Mouse (Mus musculus) heart, postnatal 10 days (tissue): ENCODE measurements at regions not wholly inside any gene's neighbourhood (a gene's known extent, or its start where the extent isn't known, plus 50 kb on each side); places are given as distances from the start of the nearest gene placed in this dataset.

Source experiments
- DNase-seq, 2 experiments: peaks; one replicate each; pipeline ENCODE4 v3.0.0; 2021
- intact Hi-C: fragments of 180-260 bp; cut with DNase I; formaldehyde crosslinking; loops from one replicate; pipeline ENCODE4 v1.15.1; 2025

- no peak for DNase-seq
- intact Hi-C loops: no loop called here
Measured at GRCm38 (mm10) chr10:108036486-108037109, 124.7 kb upstream of the Otogl start.

- intact Hi-C loops: no loop called here
- no peak for DNase-seq
Measured at GRCm38 (mm10) chr10:108034068-108034467, 122.1 kb upstream of the Otogl start.

- intact Hi-C loops: no loop called here
- no peak for DNase-seq
Measured at GRCm38 (mm10) chr10:108033317-108033795, 121.4 kb upstream of the Otogl start.

GRCm38 (mm10) chr10:108027506-108027905 lies 115.6 kb upstream of the Otogl start:
- intact Hi-C loops: no loop called here

GRCm38 (mm10) chr10:108024227-108024626 lies 112.3 kb upstream of the Otogl start:
- intact Hi-C loops: no loop called here
- DNase-seq: peak in 1 of 2 experiments; percentile 10

More at GRCm38 (mm10) chr10:108027506-108027905, 115.6 kb upstream of the Otogl start:
- no peak for DNase-seq

- no peak for DNase-seq
- intact Hi-C loops: no loop called here
Measured at GRCm38 (mm10) chr10:108016552-108016951, 104.6 kb upstream of the Otogl start.

GRCm38 (mm10) chr10:107994836-107995585 lies 83.1 kb upstream of the Otogl start:
- no peak for DNase-seq
- intact Hi-C loops: no loop called here

- intact Hi-C loops: no loop called here
- DNase-seq: no peak
Measured at GRCm38 (mm10) chr10:107992621-107993020, 80.7 kb upstream of the Otogl start.

- intact Hi-C loops: no loop called here
Measured at GRCm38 (mm10) chr10:107990557-107990956, 78.6 kb upstream of the Otogl start.

GRCm38 (mm10) chr10:107989913-107990312 lies 78.0 kb upstream of the Otogl start:
- intact Hi-C loops: no loop called here
- no peak for DNase-seq

More at GRCm38 (mm10) chr10:107990557-107990956, 78.6 kb upstream of the Otogl start:
- no peak for DNase-seq

- intact Hi-C loops: no loop called here
- no peak for DNase-seq
Measured at GRCm38 (mm10) chr10:107982632-107983031, 70.7 kb upstream of the Otogl start.

- no peak for DNase-seq
- intact Hi-C loops: no loop called here
Measured at GRCm38 (mm10) chr10:107982082-107982481, 70.1 kb upstream of the Otogl start.

GRCm38 (mm10) chr10:107976392-107976965 lies 64.5 kb upstream of the Otogl start:
- intact Hi-C loops: no loop called here

GRCm38 (mm10) chr10:107971748-107972147 lies 59.8 kb upstream of the Otogl start:
- intact Hi-C loops: no loop called here
- no peak for DNase-seq

More at GRCm38 (mm10) chr10:107976392-107976965, 64.5 kb upstream of the Otogl start:
- no peak for DNase-seq

GRCm38 (mm10) chr10:107966996-107967395 lies 55.1 kb upstream of the Otogl start:
- intact Hi-C loops: no loop called here
- DNase-seq: no peak

GRCm38 (mm10) chr10:107964022-107964421 lies 52.1 kb upstream of the Otogl start:
- DNase-seq: no peak
- intact Hi-C loops: no loop called here

GRCm38 (mm10) chr10:107962130-107962529 lies 50.2 kb upstream of the Otogl start:
- intact Hi-C loops: no loop called here
- no peak for DNase-seq
